Mouse (Mus musculus) adipocyte (in vitro differentiated cells): ENCODE data around the gene Rsu1.

Experiments
- DNase-seq: peaks from one replicate; pipeline ENCODE4 v3.0.0-alpha.2; 2016; ENCODE audit warnings: low spot score

Gene Rsu1

GRCm38 (mm10) chr2:13271165-13271957 lies at the start of gene Rsu1:
Gene Rsu1, minus strand, starts transcription at chr2:13271415.
- peak; percentile 100 for DNase-seq

DNA sequence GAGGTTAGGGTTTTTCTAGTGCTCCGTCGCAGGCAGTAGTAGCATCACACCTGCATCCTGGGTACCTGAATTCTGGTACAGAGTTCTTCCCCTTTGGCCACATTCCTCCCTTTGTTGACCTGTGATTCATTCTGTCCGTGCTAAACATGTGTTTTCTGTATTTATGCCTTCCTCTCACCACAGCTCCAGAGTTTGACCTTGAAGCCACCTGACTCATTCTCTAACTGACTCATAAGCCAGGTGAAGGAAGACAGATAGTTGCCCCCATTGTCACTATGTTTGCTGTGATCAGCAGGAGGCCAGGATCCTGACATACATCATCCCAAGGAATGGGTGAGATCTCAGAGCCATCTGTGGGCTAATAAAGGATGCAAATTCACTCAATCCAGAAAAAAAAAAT lies 32.2 kb upstream of the Rsu1 start:
- no peak for DNase-seq

GRCm38 (mm10) chr2:13299031-13299430 lies 27.8 kb upstream of the Rsu1 start:
- DNase-seq = peak; percentile 53

GRCm38 (mm10) chr2:13297733-13298132 lies 26.5 kb upstream of the Rsu1 start:
- no peak for DNase-seq

DNA sequence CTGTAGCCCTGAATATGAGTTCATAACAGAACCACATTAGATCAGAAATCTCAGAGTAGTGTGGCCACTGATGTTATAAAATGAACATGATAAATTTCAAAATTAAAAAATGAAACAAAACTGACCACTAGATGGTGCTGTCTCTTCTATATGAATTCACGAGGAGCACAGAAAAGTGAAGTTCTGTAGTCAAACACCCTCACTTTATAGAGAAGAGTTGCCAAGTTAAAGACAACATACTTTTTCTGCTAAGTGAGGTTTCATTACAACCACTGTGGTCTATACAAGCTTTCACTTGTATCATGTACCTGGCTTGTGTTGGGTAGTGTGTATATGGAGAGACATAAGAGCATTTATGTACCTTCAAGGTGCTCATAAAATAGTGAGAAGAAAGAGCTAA lies 19.4 kb upstream of the Rsu1 start:
- DNase-seq = peak; percentile 64

GRCm38 (mm10) chr2:13290070-13290469 lies 18.9 kb upstream of the Rsu1 start:
- no peak for DNase-seq

DNA sequence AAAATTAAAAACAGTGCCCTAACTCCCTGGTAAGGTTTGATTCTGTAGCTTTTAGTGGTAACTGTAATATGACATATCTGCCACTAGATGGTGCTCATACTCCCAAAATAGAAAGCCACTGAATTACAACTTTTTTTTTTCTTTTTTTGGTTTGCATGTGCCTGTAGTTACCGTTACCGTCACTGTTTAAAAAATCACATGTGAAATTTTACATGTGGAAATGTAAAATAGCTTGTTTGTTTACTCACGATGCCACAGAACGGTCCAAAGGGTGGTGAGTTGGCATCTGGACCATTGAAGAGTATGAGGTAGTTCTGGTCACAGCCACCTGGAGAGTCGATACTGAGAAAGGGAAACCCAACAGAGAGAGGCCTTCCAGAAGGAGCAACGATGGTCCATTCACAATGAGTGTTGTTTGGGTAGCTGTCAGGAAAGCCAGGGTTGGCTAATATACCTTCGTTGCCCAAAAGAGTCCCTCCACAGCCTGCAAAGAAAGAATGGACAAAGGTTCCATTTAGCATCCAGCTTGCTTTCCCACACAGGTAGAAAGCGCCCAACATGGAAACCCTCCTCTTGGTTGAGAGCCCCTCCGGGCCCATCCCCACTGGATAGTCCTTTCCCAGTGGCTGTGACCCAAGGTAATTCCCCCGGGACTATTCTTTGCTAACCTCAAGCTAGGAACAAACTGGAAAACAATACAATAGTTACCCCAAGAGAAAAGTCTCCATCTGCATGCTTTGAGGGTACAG lies 7.1 kb upstream of the Rsu1 start:
- DNase-seq = peak; percentile 44

- DNase-seq = no peak
These were observed 4.7 kb upstream of the Rsu1 start for GRCm38 (mm10) chr2:13275874-13276273.

DNA sequence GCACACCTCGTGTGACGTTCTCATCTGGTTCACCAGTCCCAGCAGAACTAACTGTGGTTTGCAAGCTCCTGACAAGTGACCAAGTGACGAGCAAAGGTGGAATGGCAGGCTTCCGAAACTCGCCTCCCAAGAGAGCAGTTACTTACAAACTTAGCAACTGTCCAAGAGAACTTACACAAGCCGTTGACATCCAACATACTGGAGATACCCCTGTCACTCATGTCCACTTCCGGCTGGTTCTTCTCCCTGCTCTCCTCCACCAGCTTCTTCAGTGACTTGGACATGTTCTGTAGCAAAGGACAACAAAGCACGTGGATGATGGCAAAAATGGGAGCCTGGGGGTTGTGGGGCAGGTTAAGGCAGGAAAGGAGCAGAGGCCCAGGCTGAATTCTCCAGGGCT lies 479 bp downstream of the Rsu1 start:
- DNase-seq = peak; percentile 77

- no peak for DNase-seq
These were observed 2.4 kb downstream of the Rsu1 start for GRCm38 (mm10) chr2:13268681-13269293.

DNA sequence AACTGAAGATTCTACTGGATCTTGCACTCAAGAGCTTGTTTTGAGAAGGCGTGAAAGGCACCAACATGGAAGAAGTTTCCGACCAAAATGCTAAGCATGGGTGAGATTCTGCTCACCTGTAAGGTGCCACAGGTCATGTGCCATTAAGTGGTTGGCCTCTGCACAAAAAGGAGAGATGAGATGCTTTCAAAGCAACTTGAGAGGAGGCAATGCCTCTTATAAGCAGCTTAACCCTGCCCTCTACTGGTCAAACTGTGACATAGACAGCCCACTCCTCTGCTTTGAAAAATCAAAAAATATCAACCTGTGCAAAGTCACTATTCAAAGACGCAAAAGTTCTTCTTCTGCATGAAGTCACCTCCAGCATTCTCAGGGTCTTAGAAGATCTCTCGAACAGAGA lies 6.3 kb downstream of the Rsu1 start:
- DNase-seq = peak; percentile 44

DNA sequence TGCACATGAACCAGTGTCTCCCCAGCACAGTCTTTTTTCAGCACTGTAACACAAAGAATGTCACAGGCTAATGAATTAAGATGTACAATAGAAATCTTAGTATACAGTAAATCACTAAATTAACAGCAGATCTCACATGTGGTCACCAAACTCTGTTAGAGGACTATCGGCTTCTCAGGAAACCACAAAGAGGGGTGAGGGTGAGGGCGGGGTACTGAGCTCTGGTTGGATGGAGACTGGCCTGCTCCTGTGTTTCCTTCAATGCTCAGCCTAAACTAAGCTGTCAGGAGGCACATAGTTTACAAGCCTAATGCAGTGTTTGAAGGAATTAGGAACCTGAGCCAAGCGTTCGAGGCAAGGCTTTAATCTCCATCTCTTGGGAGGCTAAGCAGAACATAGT lies 8.1 kb downstream of the Rsu1 start:
- DNase-seq = no peak

DNA sequence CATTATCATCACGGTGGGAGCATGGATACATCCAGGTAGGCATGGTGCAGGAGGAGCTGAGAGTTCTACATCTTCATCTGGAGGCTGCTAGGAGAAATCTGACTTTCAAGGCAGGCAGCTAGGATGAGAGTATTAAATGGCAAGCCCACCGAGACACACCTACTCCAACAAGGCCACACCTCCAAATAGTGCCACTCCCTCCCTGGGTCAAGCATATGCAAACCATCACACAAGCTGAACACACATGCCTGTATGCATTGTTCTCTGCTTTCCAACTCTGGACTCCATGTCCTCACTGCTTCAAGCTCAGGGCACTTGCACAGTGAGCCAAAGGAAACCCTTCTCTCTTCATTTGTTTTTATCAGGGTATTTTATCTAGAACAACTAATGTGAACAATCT lies 12.6 kb downstream of the Rsu1 start:
- no peak for DNase-seq

DNA sequence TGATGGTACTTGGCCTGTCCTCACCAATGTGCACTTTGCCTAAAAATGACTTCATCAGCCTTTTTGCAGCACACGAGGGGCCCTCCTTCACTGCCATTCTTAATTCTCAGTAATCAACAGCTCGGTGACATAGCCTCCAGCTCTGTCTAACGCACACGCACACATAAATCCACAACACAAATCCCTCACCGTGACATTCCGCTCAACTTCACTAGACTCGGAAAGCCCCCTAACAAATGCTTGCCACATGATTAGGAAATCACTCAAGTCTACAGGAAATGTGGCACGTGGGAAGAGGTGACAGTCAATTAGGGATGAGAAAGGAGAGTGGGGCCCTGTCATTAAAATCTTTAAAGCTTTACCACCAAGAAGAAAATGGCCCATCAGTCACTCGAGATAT lies 30.5 kb downstream of the Rsu1 start:
- DNase-seq = no peak

DNA sequence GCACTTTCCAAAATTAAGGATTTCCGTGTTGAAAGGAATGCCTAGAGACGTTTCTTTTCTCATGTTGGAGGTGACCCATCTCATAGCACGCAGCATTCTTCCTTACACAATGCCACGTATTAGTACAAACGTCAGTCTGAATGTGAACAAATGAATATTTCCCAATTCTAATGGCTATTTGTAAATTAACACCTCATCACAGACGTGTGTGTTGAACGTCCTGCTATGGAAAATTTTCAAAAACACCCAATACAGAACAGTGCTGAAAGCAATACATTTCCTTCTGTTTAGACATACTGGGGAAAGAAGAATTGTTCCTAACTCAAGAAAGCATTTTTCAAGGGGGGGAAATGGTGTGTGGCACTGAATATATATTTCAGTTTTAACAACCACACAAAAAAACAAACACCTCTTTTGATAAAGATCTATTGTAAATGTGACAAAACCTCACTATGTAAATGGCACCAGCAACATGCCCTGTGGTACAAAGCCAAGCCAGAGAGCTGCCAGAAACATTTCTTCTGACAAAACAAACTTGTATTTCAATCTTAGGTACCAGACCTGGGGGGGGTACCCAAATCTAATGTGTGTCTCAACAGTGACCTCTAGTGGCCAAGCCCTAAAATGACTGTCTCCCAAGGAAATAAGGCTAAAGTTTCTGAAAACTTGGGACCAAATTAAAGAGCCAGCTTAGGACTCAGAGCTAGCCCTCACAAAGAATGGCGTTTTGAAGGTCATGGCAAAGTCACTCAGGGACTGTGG lies 33.9 kb downstream of the Rsu1 start:
- peak; percentile 77 for DNase-seq

DNA sequence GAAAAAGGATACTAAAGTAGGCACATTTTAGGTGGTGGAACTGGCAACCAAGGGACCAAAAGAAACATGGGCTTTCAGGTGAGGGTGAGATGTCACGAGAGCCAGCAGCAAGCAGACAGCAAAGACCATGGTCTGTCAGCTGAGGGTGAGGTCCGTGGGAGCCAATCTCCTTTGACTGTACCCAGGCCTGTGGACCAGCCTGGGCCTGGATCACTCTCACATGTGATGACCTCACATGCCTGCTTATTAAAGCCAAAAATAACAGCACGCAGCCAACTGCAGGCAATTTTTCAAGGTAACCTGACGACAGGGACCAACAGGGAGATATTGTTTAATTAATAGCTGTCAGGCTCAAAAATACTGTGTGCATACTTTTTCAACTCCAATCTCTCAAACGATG lies 35.5 kb downstream of the Rsu1 start:
- peak; percentile 31 for DNase-seq

DNA sequence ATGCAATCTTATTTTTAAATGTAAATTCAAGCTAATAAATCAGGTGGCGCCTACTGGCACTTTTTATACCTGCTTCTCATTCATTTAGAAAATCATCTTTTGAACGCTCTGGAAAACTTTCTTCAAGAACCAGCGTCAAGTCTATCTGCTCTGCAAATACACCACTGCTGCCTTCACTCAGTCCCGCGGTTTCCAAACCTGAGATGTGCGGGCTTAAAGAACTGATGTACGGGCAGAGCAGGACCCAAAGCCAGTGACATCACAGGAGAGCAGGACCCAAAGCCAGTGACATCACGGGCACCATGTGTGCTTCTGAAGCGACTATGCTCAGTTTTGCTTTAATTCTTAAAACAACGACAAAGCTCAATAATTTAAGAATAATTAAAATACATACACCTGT lies 36.4 kb downstream of the Rsu1 start:
- no peak for DNase-seq

DNA sequence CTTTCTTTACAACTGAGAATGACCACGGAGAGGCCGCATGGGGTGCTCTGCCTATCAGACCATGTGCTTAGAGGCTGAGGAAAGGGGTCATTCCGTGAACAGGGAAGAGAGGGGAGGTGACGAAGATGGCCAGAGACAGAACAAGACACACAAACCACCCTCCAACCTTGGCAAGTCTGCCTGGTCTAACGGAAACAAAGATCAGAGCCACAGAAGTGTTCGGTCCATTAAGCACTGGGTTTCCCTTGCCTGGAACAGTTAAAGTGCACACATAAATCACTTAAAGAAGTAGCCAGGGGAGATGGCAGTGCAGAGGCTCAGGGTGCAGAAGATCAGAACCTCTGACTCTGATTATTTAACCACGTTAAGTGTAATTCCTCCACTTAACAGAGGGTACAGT lies 37.3 kb downstream of the Rsu1 start:
- no peak for DNase-seq

DNA sequence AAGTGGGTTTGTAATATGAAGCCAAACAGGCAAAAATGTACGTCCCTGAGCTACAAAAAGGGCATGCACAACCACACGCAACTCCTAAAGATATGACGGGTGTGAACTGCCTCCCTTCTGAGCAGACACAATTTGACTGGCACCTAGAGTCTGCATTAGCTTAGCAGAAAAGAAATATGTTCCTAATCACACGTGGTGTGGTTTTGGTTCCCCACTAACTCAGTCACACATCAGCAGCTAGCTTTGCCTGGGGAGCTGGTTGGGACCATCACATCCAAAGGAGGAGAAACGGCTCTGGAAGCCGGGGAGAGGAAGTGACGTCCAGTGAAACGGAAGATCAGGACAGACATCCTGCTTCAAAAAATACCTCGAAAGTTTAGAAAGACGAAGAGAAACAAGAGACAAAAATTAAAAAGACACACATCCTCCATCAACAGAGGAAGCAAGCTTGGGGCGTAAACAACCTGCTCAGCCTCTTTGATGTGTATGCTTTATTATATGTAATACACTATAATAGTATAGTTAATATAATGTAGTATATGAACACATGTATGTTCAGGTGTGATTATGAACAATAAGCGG lies 37.9 kb downstream of the Rsu1 start:
- no peak for DNase-seq

DNA sequence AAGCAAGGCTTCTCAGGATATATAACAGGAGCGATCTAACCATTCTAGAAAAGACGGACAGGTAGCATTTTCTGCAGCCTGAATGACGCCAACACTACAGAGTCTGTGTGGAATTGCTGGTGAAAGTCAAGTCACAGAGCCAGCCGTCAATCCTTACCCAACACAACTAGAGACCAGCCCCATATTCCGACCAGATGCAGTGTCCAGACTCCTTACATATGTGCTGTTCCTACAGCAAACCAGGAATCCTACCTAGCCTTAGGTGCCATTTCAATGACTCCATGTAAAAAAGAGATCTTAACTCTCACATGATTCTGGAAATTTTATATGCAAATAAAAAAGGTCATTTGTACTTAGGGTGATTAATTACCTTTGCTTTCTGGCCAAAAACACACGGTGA lies 38.9 kb downstream of the Rsu1 start:
- DNase-seq = no peak

GRCm38 (mm10) chr2:13229686-13230085 lies 41.5 kb downstream of the Rsu1 start:
- DNase-seq = peak; percentile 63

GRCm38 (mm10) chr2:13226031-13226430 lies 45.2 kb downstream of the Rsu1 start:
- no peak for DNase-seq
